Mouse (Mus musculus) neural tube, embryonic 11.5 days (tissue): ENCODE data around the gene Akap1. TPM values are rescaled to one million over a fixed set of nuclear protein-coding genes. Genes with fewer than 3 reads are reported as not detected.

Experiments
- ATAC-seq: fragments of 200-750 bp; cut with Nextera tagmentation; 2 replicates; pipeline ENCODE4 v1.8.0; 2017; ENCODE audit warnings: moderate number of reproducible peaks, mild to moderate bottlenecking, moderate TSS enrichment, moderate library complexity; ENCODE audit not compliant: insufficient read depth, low FRiP score, low TSS enrichment
- DNase-seq: peaks from one replicate; pipeline ENCODE4 v3.0.0-alpha.2; 2015; ENCODE audit warnings: low spot score
- H3K27ac ChIP-seq: fragments of 300-500 bp; sonication (generic); 2 replicates; pipeline ENCODE4 v1.5.1; 2014; ENCODE audit warnings: low read depth, mild to moderate bottlenecking, low read length
- H3K27me3 ChIP-seq: fragments of 300-500 bp; sonication (generic); 2 replicates; pipeline ENCODE4 v1.6.1; 2014; ENCODE audit warnings: mild to moderate bottlenecking, low read length, mixed read lengths; ENCODE audit not compliant: control insufficient read depth, insufficient read depth
- H3K36me3 ChIP-seq: fragments of 300-500 bp; sonication (generic); 2 replicates; pipeline ENCODE4 v1.6.1; 2014; ENCODE audit warnings: mild to moderate bottlenecking, low read length, moderate library complexity, mixed read lengths; ENCODE audit not compliant: control insufficient read depth, insufficient read depth
- H3K4me1 ChIP-seq: fragments of 300-500 bp; sonication (generic); 2 replicates; pipeline ENCODE4 v1.6.1; 2014; ENCODE audit warnings: low read length, mixed read lengths; ENCODE audit not compliant: control insufficient read depth, insufficient read depth
- H3K4me2 ChIP-seq: fragments of 300-500 bp; sonication (generic); 2 replicates; pipeline ENCODE4 v1.6.1; 2014; ENCODE audit warnings: low read depth, mild to moderate bottlenecking, moderate library complexity
- H3K4me3 ChIP-seq: fragments of 300-500 bp; sonication (generic); 2 replicates; pipeline ENCODE4 v1.5.1; 2014; ENCODE audit warnings: low read depth, low read length
- H3K9ac ChIP-seq: fragments of 300-500 bp; sonication (generic); 2 replicates; pipeline ENCODE4 v1.6.1; 2014; ENCODE audit warnings: mild to moderate bottlenecking, low read length
- H3K9me3 ChIP-seq: fragments of 300-500 bp; sonication (generic); 2 replicates; pipeline ENCODE4 v1.6.1; 2016; ENCODE audit warnings: low read length; ENCODE audit not compliant: control insufficient read depth
- WGBS: fragments of 180-500 bp; shearing (Covaris S2); extraction: QIAGEN DNeasy Blood & Tissue Kit; methylation state at CpG from one replicate; pipeline ENCODE4 v1.1.7; 2014; 5-methylcytosine and 5-hydroxymethylcytosine counted together
- polyA plus RNA-seq: library from polyadenylated mRNA; unstranded; fragments of >200 nt; fragmentation: Nextera tagmentation; extraction: Ambion mirVana; gene quantifications from 2 replicates; pipeline ENCODE4 v1.2.1, GENCODE M21; 2014

Akap1 gene
- polyA plus RNA-seq, 1 experiment from 2014 or later = 18.0 TPM

GRCm38 (mm10) chr11:88817061-88817460 lies 47.3 kb downstream of the Akap1 start:
- Histone ChIP-seq H3K27ac (no peak overlapping the region), H3K4me3 (no peak overlapping the region), H3K9me3 (no peaks in the 10 kb centered on the region), H3K4me1 (no peaks in the 10 kb centered on the region; the same call in 1 of the 2 replicates), H3K27me3 (no peaks in the 10 kb centered on the region), H3K9ac (no peak overlapping the region), H3K4me2 (no peak overlapping the region), H3K36me3 (no peaks in the 10 kb centered on the region)
- no peak for DNase-seq
- WGBS = 78% methylated on average over 5 of the region's 5 CpGs
- ATAC-seq = no peak

- DNase-seq (no peak), ATAC-seq (no peak)
- H3K4me3 ChIP-seq = no peak overlapping the region
- 61% methylated on average over 31 of the region's 31 CpGs for WGBS
- H3K4me2 ChIP-seq = no peak overlapping the region
- no peak overlapping the region for H3K9ac ChIP-seq
- no peaks in the 10 kb centered on the region for H3K4me1 ChIP-seq
- no peaks in the 10 kb centered on the region for H3K27me3 ChIP-seq
- H3K27ac ChIP-seq = no peak overlapping the region
- no peaks in the 10 kb centered on the region for H3K36me3 ChIP-seq
- H3K9me3 ChIP-seq = no peaks in the 10 kb centered on the region
Measured at GRCm38 (mm10) chr11:88803231-88804010, 61.0 kb downstream of the Akap1 start.

GRCm38 (mm10) chr11:88796207-88796606 lies 68.2 kb downstream of the Akap1 start:
- Histone ChIP-seq H3K9me3 (no peaks in the 10 kb centered on the region), H3K36me3 (no peaks in the 10 kb centered on the region), H3K9ac (no peak overlapping the region), H3K4me3 (no peak overlapping the region), H3K27ac (no peak overlapping the region), H3K27me3 (no peaks in the 10 kb centered on the region), H3K4me2 (no peak overlapping the region), H3K4me1 (no peaks in the 10 kb centered on the region)
- DNase-seq = no peak
- no peak for ATAC-seq
- WGBS = 88% methylated on average over 8 of the region's 8 CpGs

GRCm38 (mm10) chr11:88789893-88790292 lies 74.5 kb downstream of the Akap1 start:
- ATAC-seq (no peak), DNase-seq (no peak)
- Histone ChIP-seq H3K27me3 (no peaks in the 10 kb centered on the region), H3K27ac (no peak overlapping the region), H3K9me3 (no peaks in the 10 kb centered on the region), H3K9ac (no peak overlapping the region), H3K4me3 (no peak overlapping the region), H3K4me2 (no peak overlapping the region), H3K36me3 (no peaks in the 10 kb centered on the region), H3K4me1 (no peaks in the 10 kb centered on the region)
- 78% methylated on average over 2 of the region's 2 CpGs for WGBS

GRCm38 (mm10) chr11:88786816-88787215 lies 77.6 kb downstream of the Akap1 start:
- Histone ChIP-seq H3K4me1 (no peaks in the 10 kb centered on the region), H3K9me3 (no peaks in the 10 kb centered on the region), H3K36me3 (no peaks in the 10 kb centered on the region), H3K27me3 (no peaks in the 10 kb centered on the region), H3K9ac (no peak overlapping the region), H3K27ac (no peak overlapping the region), H3K4me2 (no peak overlapping the region), H3K4me3 (no peak overlapping the region)
- no peak for ATAC-seq
- no peak for DNase-seq
- 93% methylated on average over 7 of the region's 7 CpGs for WGBS

- Histone ChIP-seq H3K4me2 (no peak overlapping the region), H3K9me3 (no peaks in the 10 kb centered on the region), H3K9ac (no peak overlapping the region), H3K27ac (no peak overlapping the region), H3K4me1 (no peaks in the 10 kb centered on the region), H3K4me3 (no peak overlapping the region), H3K36me3 (no peaks in the 10 kb centered on the region), H3K27me3 (no peaks in the 10 kb centered on the region)
- no peak for ATAC-seq
- 87% methylated on average over 4 of the region's 4 CpGs for WGBS
- DNase-seq = no peak
Measured at GRCm38 (mm10) chr11:88783525-88783924, 80.9 kb downstream of the Akap1 start.

- ATAC-seq = no peak
- no peak for DNase-seq
- no peaks in the 10 kb centered on the region for H3K4me1 ChIP-seq
- H3K4me2 ChIP-seq = no peak overlapping the region
- WGBS = 88% methylated on average over 5 of the region's 5 CpGs
- no peaks in the 10 kb centered on the region for H3K9me3 ChIP-seq
- no peaks in the 10 kb centered on the region for H3K36me3 ChIP-seq
- H3K27me3 ChIP-seq = no peaks in the 10 kb centered on the region
- H3K9ac ChIP-seq = no peak overlapping the region
- H3K27ac ChIP-seq = no peak overlapping the region
- no peak overlapping the region for H3K4me3 ChIP-seq
Measured at GRCm38 (mm10) chr11:88782531-88782930, 81.9 kb downstream of the Akap1 start.

Other genes with a start within 250 kb of the Akap1 start
- 19.7 and 20.6 TPM in 2 replicates for gene Msi2, start 146.1 kb downstream of the Akap1 start, polyA plus RNA-seq
- 55.3 and 57.7 TPM in 2 replicates for gene Scpep1, start 90.9 kb upstream of the Akap1 start, polyA plus RNA-seq
- gene Elobl, start 102.3 kb upstream of the Akap1 start, polyA plus RNA-seq = not detected in 2 replicates
- 21.3 and 22.7 TPM in 2 replicates for gene Coil, start 105.7 kb upstream of the Akap1 start, polyA plus RNA-seq
- 2.5 and 3.0 TPM in 2 replicates for gene Trim25, start 134.8 kb upstream of the Akap1 start, polyA plus RNA-seq
- gene Dgke, start 202.3 kb upstream of the Akap1 start, polyA plus RNA-seq = 6.6 and 6.9 TPM in 2 replicates
- not detected in 2 replicates for gene Gm525, start 209.3 kb upstream of the Akap1 start, polyA plus RNA-seq